Mouse (Mus musculus) cortical plate, adult 2 months (tissue): ENCODE results near the gene Fbxl17. TPM values are rescaled to one million over a fixed set of nuclear protein-coding genes. Genes with fewer than 3 reads are reported as not detected.

Experiments
- H3K27ac ChIP-seq: fragments of 200-500 bp; 2 replicates; pipeline ENCODE4 v1.5.1; 2012; ENCODE audit warnings: low read length, control low read depth, inconsistent platforms; ENCODE audit not compliant: insufficient read depth
- H3K4me1 ChIP-seq: fragments of 200-500 bp; 2 replicates; pipeline ENCODE4 v1.6.1; 2011; ENCODE audit warnings: low read length; ENCODE audit not compliant: control insufficient read depth, insufficient read depth
- H3K4me3 ChIP-seq: fragments of 200-500 bp; 2 replicates; pipeline ENCODE4 v1.5.1; 2011; ENCODE audit warnings: mild to moderate bottlenecking, low read length, control low read depth; ENCODE audit not compliant: insufficient read depth
- CTCF ChIP-seq: fragments of 200-500 bp; IDR thresholded peaks from 2 replicates; pipeline ENCODE4 v1.5.1; 2011; ENCODE audit warnings: mild to moderate bottlenecking, control low read depth, low read length; ENCODE audit not compliant: insufficient read depth; ENCODE audit errors: extremely low read depth
- POLR2A ChIP-seq: fragments of 200-500 bp; IDR thresholded peaks from 2 replicates; pipeline ENCODE4 v1.6.1; 2011; ENCODE audit warnings: mild to moderate bottlenecking, low read length, control low read depth; ENCODE audit not compliant: insufficient read depth; ENCODE audit errors: extremely low read depth
- polyA plus RNA-seq: library from polyadenylated mRNA; depleted of rRNA; stranded (reverse); fragments of >200 nt; gene quantifications from 2 replicates; pipeline ENCODE4 v1.2.3, GENCODE M21; 2012

The Fbxl17 gene
- polyA plus RNA-seq, 1 experiment, result 28.9 TPM

DNA sequence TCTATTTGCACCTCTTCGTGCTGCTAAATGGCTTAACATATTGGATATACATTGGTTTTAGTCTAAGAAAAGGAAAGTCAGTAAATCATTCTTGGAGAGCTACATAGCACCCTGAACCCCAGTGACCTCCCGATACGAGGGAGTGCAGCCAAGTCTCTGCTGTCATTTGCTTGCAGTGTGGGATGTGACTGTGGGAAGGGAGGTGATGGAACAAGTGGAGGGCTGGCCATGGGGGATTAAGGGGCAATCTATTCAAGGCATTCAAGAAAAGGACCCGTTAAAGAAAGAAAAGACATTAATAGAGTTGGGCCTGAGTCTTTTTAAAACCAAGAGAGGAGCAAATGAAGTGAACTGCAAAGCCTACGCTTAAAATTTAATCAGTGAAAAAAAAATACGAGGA is 388.8 kb downstream of the Fbxl17 start:
- H3K4me3 ChIP-seq, result no peak overlapping the region
- H3K4me1 ChIP-seq, result peaks cover 2% of the 10 kb centered on the region; the same call in 1 of the 2 replicates
- TF ChIP-seq POLR2A (no peak), CTCF (no peak)
- H3K27ac ChIP-seq, result no peak overlapping the region

GRCm38 (mm10) chr17:63110211-63110755 is 389.5 kb downstream of the Fbxl17 start:
- Histone ChIP-seq H3K4me3 (no peak overlapping the region), H3K27ac (no peak overlapping the region)
- TF ChIP-seq POLR2A (no peak), CTCF (no peak)

DNA sequence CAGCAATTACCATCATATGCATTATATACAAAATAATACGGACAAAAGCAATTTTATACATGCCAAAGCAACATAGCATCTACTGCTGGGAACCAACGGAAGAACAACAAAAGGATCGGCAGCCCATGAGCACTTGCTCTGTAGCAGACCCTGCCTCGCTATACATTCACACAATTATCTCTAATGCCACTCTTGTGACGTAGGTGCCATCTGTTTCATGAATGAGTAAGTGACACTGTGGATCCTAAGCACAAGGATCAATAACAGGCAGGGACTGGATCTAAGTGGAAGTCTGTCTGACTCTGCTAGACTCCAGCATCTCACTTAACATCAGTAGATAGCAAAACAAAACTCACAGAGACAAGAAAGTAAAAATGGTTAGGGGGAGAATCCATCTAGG is 391.8 kb downstream of the Fbxl17 start:
- Histone ChIP-seq H3K4me3 (no peak overlapping the region), H3K4me1 (peaks cover 2% of the 10 kb centered on the region; the same call in 1 of the 2 replicates), H3K27ac (no peak overlapping the region)
- TF ChIP-seq POLR2A (no peak), CTCF (no peak)

More at GRCm38 (mm10) chr17:63110211-63110755, 389.5 kb downstream of the Fbxl17 start:
- H3K4me1 ChIP-seq, result peaks cover 2% of the 10 kb centered on the region; the same call in 1 of the 2 replicates

DNA sequence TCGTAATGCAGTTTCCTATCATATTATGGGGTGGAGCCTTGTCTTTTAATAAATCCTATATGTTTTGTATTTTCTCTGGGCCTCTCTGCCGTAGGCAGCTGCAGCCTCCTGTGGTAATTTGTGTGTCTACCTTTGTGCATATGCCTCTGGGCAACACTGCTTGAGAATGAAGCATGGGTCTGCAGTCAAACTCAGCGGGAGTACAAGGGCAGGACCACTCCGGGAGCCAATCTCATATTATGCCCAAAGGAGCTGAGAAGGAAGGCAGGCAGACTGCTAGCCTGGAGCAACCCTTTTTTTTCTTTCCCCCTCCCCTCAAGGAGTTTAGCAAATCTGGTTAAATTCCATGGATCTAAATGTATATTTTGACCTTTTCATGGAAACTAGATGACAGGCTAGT is 392.3 kb downstream of the Fbxl17 start:
- H3K4me1 ChIP-seq, result no peaks in the 10 kb centered on the region
- no peak overlapping the region for H3K27ac ChIP-seq
- H3K4me3 ChIP-seq, result no peak overlapping the region
- TF ChIP-seq POLR2A, result no peak
- no peak for TF ChIP-seq CTCF

DNA sequence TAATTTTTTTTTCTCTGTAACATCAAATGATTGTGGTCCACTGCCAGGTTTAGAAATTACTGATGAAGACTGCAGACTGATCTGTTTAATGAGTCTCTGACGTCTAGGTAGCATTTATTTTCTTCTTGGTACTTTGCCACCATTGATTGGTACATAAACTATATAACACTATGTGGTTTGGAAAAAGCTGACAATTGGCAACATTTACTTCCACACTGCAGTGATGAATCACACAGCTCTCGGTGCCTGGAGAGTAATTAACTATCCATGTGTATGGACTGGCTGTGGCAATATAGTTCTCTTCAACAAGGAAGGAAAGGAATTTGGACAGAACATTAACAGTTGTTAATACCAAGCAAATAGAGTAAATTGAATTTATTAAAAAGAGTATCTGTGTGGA is 404.3 kb downstream of the Fbxl17 start:
- no peak for TF ChIP-seq CTCF
- TF ChIP-seq POLR2A, result no peak
- Histone ChIP-seq H3K4me3 (no peak overlapping the region), H3K4me1 (no peaks in the 10 kb centered on the region), H3K27ac (no peak overlapping the region)

- no peak for TF ChIP-seq CTCF
- TF ChIP-seq POLR2A, result no peak
- Histone ChIP-seq H3K27ac (no peak overlapping the region), H3K4me3 (no peak overlapping the region), H3K4me1 (no peaks in the 10 kb centered on the region)
These were observed 404.8 kb downstream of the Fbxl17 start for GRCm38 (mm10) chr17:63095017-63095416.

DNA sequence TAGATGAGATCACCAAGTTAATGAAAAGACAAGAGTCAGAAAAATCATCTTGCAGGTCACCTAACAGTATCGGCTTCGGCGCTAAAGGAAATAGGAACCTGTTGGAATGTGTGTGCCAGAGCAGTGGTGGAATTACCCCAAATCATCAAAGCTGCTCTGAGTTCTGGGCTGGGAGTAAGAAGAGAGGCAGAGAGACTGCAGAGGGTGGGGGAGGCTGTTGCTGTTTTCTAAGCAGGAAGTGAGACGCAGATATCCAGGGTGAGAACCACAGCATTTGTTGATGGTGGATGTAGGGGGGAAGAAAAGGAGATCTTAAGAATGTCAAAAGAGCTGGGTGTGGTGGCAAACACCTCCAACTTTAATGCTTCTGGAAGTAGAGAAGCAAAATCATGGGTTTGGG is 406.6 kb downstream of the Fbxl17 start:
- H3K4me1 ChIP-seq, result no peaks in the 10 kb centered on the region
- no peak overlapping the region for H3K27ac ChIP-seq
- TF ChIP-seq POLR2A (no peak), CTCF (no peak)
- no peak overlapping the region for H3K4me3 ChIP-seq

DNA sequence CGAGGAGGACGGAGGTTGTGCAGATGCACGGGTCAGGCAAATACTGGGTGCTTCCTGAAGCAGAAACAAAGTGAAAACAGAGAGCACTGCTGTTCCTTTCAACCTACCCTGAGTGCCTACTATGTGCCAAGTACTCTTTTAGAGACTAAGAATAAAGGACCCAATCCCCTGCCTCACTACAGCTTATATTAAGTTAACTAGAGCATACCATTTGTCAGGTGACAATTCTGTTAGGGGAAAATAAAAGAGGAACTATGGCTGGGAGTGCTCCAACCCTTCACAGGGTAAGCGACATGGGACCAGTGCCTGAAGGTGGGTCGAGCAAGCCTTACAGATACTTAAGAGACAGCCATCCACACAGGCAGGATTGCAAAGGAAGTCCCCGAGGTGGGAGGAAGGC is 407.0 kb downstream of the Fbxl17 start:
- TF ChIP-seq POLR2A (no peak), CTCF (no peak)
- no peak overlapping the region for H3K27ac ChIP-seq
- no peaks in the 10 kb centered on the region for H3K4me1 ChIP-seq
- H3K4me3 ChIP-seq, result no peak overlapping the region

DNA sequence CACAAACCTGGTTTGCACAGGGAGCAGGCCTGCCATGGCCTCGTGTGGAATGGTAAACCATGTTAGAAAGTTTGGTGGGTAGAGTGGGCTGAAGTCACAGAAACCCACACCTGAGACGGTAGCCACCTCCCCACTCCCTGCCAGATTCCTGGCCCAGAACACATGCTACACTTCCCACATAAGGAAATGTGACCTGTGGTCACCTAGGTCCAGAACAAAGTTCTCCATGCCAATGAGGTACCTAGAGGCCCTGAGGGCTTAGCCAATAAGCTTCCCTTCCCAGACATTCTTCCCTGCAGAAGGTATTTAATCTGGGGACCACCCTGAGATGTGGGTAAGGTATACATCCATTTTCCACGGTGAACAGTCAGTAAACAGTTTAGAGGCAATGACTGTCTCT is 409.7 kb downstream of the Fbxl17 start:
- no peak overlapping the region for H3K4me3 ChIP-seq

GRCm38 (mm10) chr17:63087265-63087664 is 412.6 kb downstream of the Fbxl17 start:
- no peak overlapping the region for H3K4me3 ChIP-seq
- no peak overlapping the region for H3K27ac ChIP-seq
- TF ChIP-seq POLR2A (no peak), CTCF (no peak)
- no peaks in the 10 kb centered on the region; the same call in 1 of the 2 replicates for H3K4me1 ChIP-seq

More for the DNA sequence above, 409.7 kb downstream of the Fbxl17 start:
- TF ChIP-seq CTCF (no peak), POLR2A (no peak)
- Histone ChIP-seq H3K27ac (no peak overlapping the region), H3K4me1 (no peaks in the 10 kb centered on the region; the same call in 1 of the 2 replicates)
